12 mouse cellular contexts compared by ENCODE assay signal in the genomic region with DNA sequence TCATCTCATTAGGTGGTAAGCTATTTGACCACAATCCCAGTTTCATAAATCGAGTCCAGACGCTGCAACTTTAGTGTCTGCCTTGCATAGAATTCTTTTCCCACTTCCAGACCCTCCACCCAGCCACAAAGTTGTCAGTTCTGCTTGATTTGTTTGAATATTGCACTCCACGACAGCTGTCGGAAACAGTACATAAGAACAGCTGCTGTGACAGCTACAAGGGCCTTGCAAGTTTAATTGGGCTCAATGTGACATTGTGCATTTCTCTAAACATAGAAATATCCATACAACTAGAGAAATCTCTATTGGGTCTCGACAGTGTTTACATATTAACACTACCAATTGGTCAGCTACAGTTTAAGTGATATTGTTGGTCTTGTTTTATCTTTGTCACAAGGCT.
DNase-seq lines count a peak whose midpoint lies in the region; ATAC-seq lines count a peak whose summit lies in the region.
"Had no signal": no experiment of that assay in that cellular context is flagged by ENCODE, and none has a peak within 500 bp of the region (broad histone marks: within the 10 kb centered on the region; RNA-seq: fewer than 3 reads in every experiment).

No protein-coding gene starts in this region.

- ATAC-seq in kidney, embryonic 14.5 days (ENCODE audit: low FRiP score, low TSS enrichment) = 0 out of 2 replicates have a peak, but pooled peaks have one; percentile 34
- peak; percentile 21; the same call in 1 of the 2 replicates for ATAC-seq in midbrain, embryonic 13.5 days
- no peak for ATAC-seq in midbrain, embryonic 11.5 days (ENCODE audit: low FRiP score)
- no peak for ATAC-seq in hindbrain, embryonic 16.5 days
- ATAC-seq: activated CD4-positive, CD25-positive, alpha-beta regulatory T cell, adult 4 months had no signal

- H3K27ac ChIP-seq in kidney, embryonic 14.5 days (ENCODE audit: low read depth, low read length) = no peak overlapping the region
- H3K27ac ChIP-seq in midbrain, embryonic 13.5 days = peak overlapping the region; percentile 58; the same call in 1 of the 2 replicates
- no peak overlapping the region for H3K27ac ChIP-seq in midbrain, embryonic 11.5 days (ENCODE audit: low read depth, low read length)
- H3K27ac ChIP-seq in hindbrain, embryonic 16.5 days (ENCODE audit: low read depth, low read length) = peak overlapping the region; percentile 39; the same call in 1 of the 2 replicates
- H3K27ac ChIP-seq: liver, embryonic 15.5 days had no signal

- peaks cover 18% of the 10 kb centered on the region; the same call in 1 of the 2 replicates for H3K4me1 ChIP-seq in kidney, embryonic 14.5 days (ENCODE audit: control insufficient read depth, insufficient read depth, low read length)
- H3K4me1 ChIP-seq in midbrain, embryonic 13.5 days (replicated peaks) = peaks cover 38% of the 10 kb centered on the region
- peaks cover 9% of the 10 kb centered on the region for H3K4me1 ChIP-seq in midbrain, embryonic 11.5 days (ENCODE audit: control insufficient read depth, insufficient read depth, low read length)
- peaks cover 28% of the 10 kb centered on the region for H3K4me1 ChIP-seq in hindbrain, embryonic 16.5 days (ENCODE audit: control insufficient read depth, insufficient read depth, low read depth, low read length)
- H3K4me1 ChIP-seq: liver, embryonic 15.5 days had no signal

- H3K9ac ChIP-seq in kidney, embryonic 14.5 days (ENCODE audit: low read depth, low read length) = no peak overlapping the region
- H3K9ac ChIP-seq in midbrain, embryonic 13.5 days (replicated peaks) = no peak overlapping the region
- no peak overlapping the region for H3K9ac ChIP-seq in midbrain, embryonic 11.5 days (ENCODE audit: low read length)
- H3K9ac ChIP-seq in hindbrain, embryonic 16.5 days (ENCODE audit: low read depth, low read length) = no peak overlapping the region
- H3K9ac ChIP-seq: heart, embryonic 12.5 days; liver, embryonic 15.5 days had no signal

- H3K4me2 ChIP-seq in kidney, embryonic 14.5 days (replicated peaks; ENCODE audit: low read depth, low read length) = no peak overlapping the region
- no peak overlapping the region for H3K4me2 ChIP-seq in midbrain, embryonic 13.5 days (replicated peaks)
- H3K4me2 ChIP-seq in midbrain, embryonic 11.5 days = no peak overlapping the region
- no peak overlapping the region for H3K4me2 ChIP-seq in hindbrain, embryonic 16.5 days (ENCODE audit: low read length)
- H3K4me2 ChIP-seq: heart, embryonic 12.5 days; liver, embryonic 15.5 days had no signal

- H3K36me3 ChIP-seq in kidney, embryonic 14.5 days (ENCODE audit: control insufficient read depth, insufficient read depth, low read length) = no peaks in the 10 kb centered on the region
- H3K36me3 ChIP-seq in midbrain, embryonic 13.5 days = no peaks in the 10 kb centered on the region
- no peaks in the 10 kb centered on the region for H3K36me3 ChIP-seq in midbrain, embryonic 11.5 days (ENCODE audit: control insufficient read depth, insufficient read depth, low read length)
- H3K36me3 ChIP-seq in hindbrain, embryonic 16.5 days (ENCODE audit: control insufficient read depth, insufficient read depth, low read length) = no peaks in the 10 kb centered on the region
- H3K36me3 ChIP-seq: heart, embryonic 12.5 days; liver, embryonic 15.5 days had no signal

- DNase-seq in kidney, postnatal 25 days = no peak
- DNase-seq in midbrain, embryonic 11.5 days (ENCODE audit: low spot score, missing footprints) = no peak
- no peak for DNase-seq in heart, adult 9 months (ENCODE audit: low spot score in 2 of 2)
- DNase-seq in urinary bladder, postnatal 10 days (ENCODE audit: low spot score) = no peak
- DNase-seq: right cerebral cortex, postnatal 25 days; thymus, adult 18-20 months had no signal

- H3K27me3 ChIP-seq in kidney, embryonic 14.5 days (ENCODE audit: control insufficient read depth, insufficient read depth, low read length) = no peaks in the 10 kb centered on the region
- no peaks in the 10 kb centered on the region for H3K27me3 ChIP-seq in midbrain, embryonic 13.5 days
- no peaks in the 10 kb centered on the region for H3K27me3 ChIP-seq in midbrain, embryonic 11.5 days (ENCODE audit: control insufficient read depth, insufficient read depth, low read length)
- no peaks in the 10 kb centered on the region for H3K27me3 ChIP-seq in hindbrain, embryonic 16.5 days (replicated peaks; ENCODE audit: control insufficient read depth, insufficient read depth, low read length)
- H3K27me3 ChIP-seq: heart, embryonic 12.5 days; liver, embryonic 15.5 days had no signal

- 54% methylated on average over 5 of the region's 5 CpGs for WGBS in kidney, embryonic 14.5 days
- 55% methylated on average over 5 of the region's 5 CpGs for whole genome bisulfite sequencing in midbrain, embryonic 13.5 days
- WGBS in midbrain, embryonic 11.5 days = 79% methylated on average over 5 of the region's 5 CpGs
- WGBS in hindbrain, embryonic 16.5 days = 39% methylated on average over 5 of the region's 5 CpGs

- H3K4me3 ChIP-seq in kidney, embryonic 14.5 days (ENCODE audit: low read length) = no peak overlapping the region
- H3K4me3 ChIP-seq in midbrain, embryonic 13.5 days (replicated peaks) = no peak overlapping the region
- no peak overlapping the region for H3K4me3 ChIP-seq in midbrain, embryonic 11.5 days (ENCODE audit: low read depth, low read length)
- no peak overlapping the region for H3K4me3 ChIP-seq in hindbrain, embryonic 16.5 days (ENCODE audit: low read length)
- H3K4me3 ChIP-seq: heart, embryonic 12.5 days; liver, embryonic 15.5 days had no signal

- H3K9me3 ChIP-seq in kidney, embryonic 14.5 days (ENCODE audit: control insufficient read depth, low read length) = no peaks in the 10 kb centered on the region
- no peaks in the 10 kb centered on the region for H3K9me3 ChIP-seq in midbrain, embryonic 13.5 days
- H3K9me3 ChIP-seq in midbrain, embryonic 11.5 days (ENCODE audit: control insufficient read depth, low read length) = no peaks in the 10 kb centered on the region
- H3K9me3 ChIP-seq in hindbrain, embryonic 16.5 days (ENCODE audit: control insufficient read depth, low read length) = no peaks in the 10 kb centered on the region
- H3K9me3 ChIP-seq: heart, embryonic 12.5 days; liver, embryonic 15.5 days had no signal

Comparison
In these comparisons a context has a peak if more than half of its experiments do, and no peak if none do; other contexts are left out.
1. ATAC-seq: peak in kidney, embryonic 14.5 days (single experiment) and midbrain, embryonic 13.5 days (single experiment); none in midbrain, embryonic 11.5 days (single experiment) and hindbrain, embryonic 16.5 days (single experiment).
2. H3K27ac ChIP-seq: peak in midbrain, embryonic 13.5 days (single experiment) and hindbrain, embryonic 16.5 days (single experiment); none in kidney, embryonic 14.5 days (single experiment) and midbrain, embryonic 11.5 days (single experiment).